Mouse (Mus musculus) CH12.LX (cell line): Measurements from ENCODE around the gene Zg16. TPM values are rescaled to one million over a fixed set of nuclear protein-coding genes. Genes with fewer than 3 reads are reported as not detected.
A peak's percentile ranks its signal among the peaks of the same experiment; 100 is the strongest.

Experiments used
- DNase-seq: peaks from one replicate; pipeline ENCODE4 v3.0.0-alpha.2; 2013; ENCODE audit errors: extremely low read depth
- H3K27ac ChIP-seq: 2 replicates; pipeline ENCODE4 v1.5.1; 2012; ENCODE audit warnings: low read depth, mild to moderate bottlenecking, control low read depth, moderate library complexity; ENCODE audit not compliant: insufficient read depth
- H3K27me3 ChIP-seq: replicated peaks from 2 replicates; pipeline ENCODE3; 2012; ENCODE audit warnings: inconsistent platforms
- H3K36me3 ChIP-seq, 2 experiments: replicated peaks in 1 of 2; 2 replicates each; pipeline versions ENCODE3 to v1.6.1; 2012; ENCODE audit warnings: inconsistent platforms in 1 of 2, low read length in 1 of 2, mild to moderate bottlenecking in 1 of 2, mixed read lengths in 1 of 2, moderate library complexity in 1 of 2; ENCODE audit not compliant: control insufficient read depth in 1 of 2, insufficient read depth in 1 of 2
- H3K4me1 ChIP-seq, 2 experiments: 2 replicates each; pipeline ENCODE4 v1.6.1; 2012; ENCODE audit warnings: inconsistent platforms in 1 of 2, moderate library complexity in 1 of 2; ENCODE audit not compliant: insufficient read depth in 2 of 2, control insufficient read depth in 1 of 2
- H3K4me2 ChIP-seq: 2 replicates; pipeline ENCODE4 v1.6.1; 2012; ENCODE audit warnings: low read depth, mild to moderate bottlenecking, control low read depth; ENCODE audit not compliant: poor library complexity, insufficient read depth, severe bottlenecking
- H3K4me3 ChIP-seq, 3 experiments: fragments of 150-350 bp in 1 of 3; sonication (generic) in 1 of 3; replicated peaks in 1 of 3; 2 replicates each; pipeline versions ENCODE3 to v1.5.1; 2011 to 2012; ENCODE audit warnings: low read depth in 2 of 3, low read length in 2 of 3, mild to moderate bottlenecking in 2 of 3, moderate library complexity in 2 of 3, control low read depth in 1 of 3, improper control_type of control experiment in 1 of 3, inconsistent platforms in 1 of 3, mixed read lengths in 1 of 3; ENCODE audit not compliant: poor library complexity in 1 of 3
- H3K79me2 ChIP-seq: replicated peaks from 2 replicates; pipeline ENCODE4 v1.6.1; 2012; ENCODE audit warnings: mild to moderate bottlenecking, moderate library complexity; ENCODE audit not compliant: control insufficient read depth, poor library complexity, insufficient read depth, severe bottlenecking; ENCODE audit errors: extremely low read depth
- H3K9ac ChIP-seq: 2 replicates; pipeline ENCODE4 v1.6.1; 2012; ENCODE audit warnings: low read depth, mild to moderate bottlenecking, control low read depth, moderate library complexity; ENCODE audit not compliant: insufficient read depth
- H3K9me3 ChIP-seq: replicated peaks from 2 replicates; pipeline ENCODE3; 2012; ENCODE audit warnings: low read length, inconsistent platforms, mixed read lengths
- CHD1 ChIP-seq: IDR thresholded peaks from 2 replicates; pipeline ENCODE4 v1.6.1; 2012; ENCODE audit warnings: low read depth, low read length, improper control_type of control experiment, inconsistent platforms
- CHD2 ChIP-seq: IDR thresholded peaks from 2 replicates; pipeline ENCODE4 v1.6.1; 2011; ENCODE audit warnings: low read length, improper control_type of control experiment
- CTCF ChIP-seq, 2 experiments: IDR thresholded peaks in 1 of 2; conservative IDR thresholded peaks in 1 of 2; 2 replicates each; pipeline ENCODE4 v1.5.1; 2011 to 2012; ENCODE audit warnings: low read depth in 2 of 2, low read length in 2 of 2, improper control_type of control experiment in 1 of 2, inconsistent platforms in 1 of 2, mild to moderate bottlenecking in 1 of 2, moderate library complexity in 1 of 2
- E2F4 ChIP-seq: IDR thresholded peaks from 2 replicates; pipeline ENCODE4 v1.6.1; 2011; ENCODE audit warnings: low read depth, low read length, improper control_type of control experiment; ENCODE audit not compliant: insufficient replicate concordance
- ELF1 ChIP-seq: IDR thresholded peaks from 2 replicates; pipeline ENCODE4 v1.6.1; 2014; ENCODE audit warnings: low read depth, mild to moderate bottlenecking, inconsistent platforms, low read length, improper control_type of control experiment
- EP300 ChIP-seq: IDR thresholded peaks from 2 replicates; pipeline ENCODE4 v1.6.1; 2011; ENCODE audit warnings: low read length, improper control_type of control experiment
- ETS1 ChIP-seq: conservative IDR thresholded peaks from 2 replicates; pipeline ENCODE4 v1.6.1; 2012; ENCODE audit warnings: low read depth, mild to moderate bottlenecking, inconsistent platforms, low read length, improper control_type of control experiment, moderate library complexity
- HCFC1 ChIP-seq: IDR thresholded peaks from 2 replicates; pipeline ENCODE4 v1.6.1; 2012; ENCODE audit warnings: low read depth, mild to moderate bottlenecking, inconsistent platforms, low read length, improper control_type of control experiment
- JUN ChIP-seq: IDR thresholded peaks from 2 replicates; pipeline ENCODE4 v1.6.1; 2011; ENCODE audit warnings: low read depth, mild to moderate bottlenecking, low read length, improper control_type of control experiment, moderate library complexity; ENCODE audit not compliant: insufficient read depth
- JUND ChIP-seq: conservative IDR thresholded peaks from 2 replicates; pipeline ENCODE4 v1.6.1; 2011; ENCODE audit warnings: low read depth, low read length, improper control_type of control experiment
- MAFK ChIP-seq: IDR thresholded peaks from 2 replicates; pipeline ENCODE4 v1.6.1; 2011; ENCODE audit warnings: low read length, improper control_type of control experiment; ENCODE audit not compliant: insufficient replicate concordance
- MXI1 ChIP-seq: IDR thresholded peaks from 2 replicates; pipeline ENCODE4 v1.6.1; 2011; ENCODE audit warnings: mild to moderate bottlenecking, low read depth, low read length, improper control_type of control experiment
- NELFE ChIP-seq: IDR thresholded peaks from 2 replicates; pipeline ENCODE4 v1.6.1; 2011; ENCODE audit warnings: low read depth, low read length, improper control_type of control experiment
- NRF1 ChIP-seq: IDR thresholded peaks from 2 replicates; pipeline ENCODE4 v1.6.1; 2014; ENCODE audit warnings: low read depth, mild to moderate bottlenecking, inconsistent platforms, low read length, improper control_type of control experiment, moderate library complexity
- PAX5 ChIP-seq: IDR thresholded peaks from 2 replicates; pipeline ENCODE4 v1.6.1; 2012; ENCODE audit warnings: low read length, inconsistent platforms, mixed read lengths
- POLR2A ChIP-seq: IDR thresholded peaks from 2 replicates; pipeline ENCODE4 v1.6.1; 2011; ENCODE audit warnings: low read depth, mild to moderate bottlenecking, improper control_type of control experiment, low read length
- POLR2AphosphoS2 ChIP-seq: IDR thresholded peaks from 2 replicates; pipeline ENCODE4 v1.6.1; 2011; ENCODE audit warnings: low read depth, low read length, improper control_type of control experiment
- RAD21 ChIP-seq: IDR thresholded peaks from 2 replicates; pipeline ENCODE4 v1.6.1; 2011; ENCODE audit warnings: low read depth, mild to moderate bottlenecking, low read length, improper control_type of control experiment, moderate library complexity
- RCOR1 ChIP-seq: conservative IDR thresholded peaks from 2 replicates; pipeline ENCODE4 v1.6.1; 2012; ENCODE audit warnings: low read depth, mild to moderate bottlenecking, inconsistent platforms, low read length, improper control_type of control experiment
- SIN3A ChIP-seq: IDR thresholded peaks from 2 replicates; pipeline ENCODE4 v1.6.1; 2012; ENCODE audit warnings: low read length, improper control_type of control experiment, inconsistent platforms
- TBP ChIP-seq: conservative IDR thresholded peaks from 2 replicates; pipeline ENCODE4 v1.6.1; 2011; ENCODE audit warnings: low read depth, low read length, improper control_type of control experiment
- TCF12 ChIP-seq: IDR thresholded peaks from 2 replicates; pipeline ENCODE4 v1.6.1; 2014; ENCODE audit warnings: low read depth, mild to moderate bottlenecking, inconsistent platforms, low read length, improper control_type of control experiment
- UBTF ChIP-seq: IDR thresholded peaks from 2 replicates; pipeline ENCODE4 v1.6.1; 2012; ENCODE audit warnings: low read depth, mild to moderate bottlenecking, inconsistent platforms, low read length, improper control_type of control experiment, moderate library complexity
- USF1 ChIP-seq: IDR thresholded peaks from 2 replicates; pipeline ENCODE4 v1.6.1; 2014; ENCODE audit warnings: low read depth, mild to moderate bottlenecking, inconsistent platforms, low read length, improper control_type of control experiment
- USF2 ChIP-seq: conservative IDR thresholded peaks from 2 replicates; pipeline ENCODE4 v1.6.1; 2011; ENCODE audit warnings: low read depth, low read length, improper control_type of control experiment
- ZC3H11A ChIP-seq: IDR thresholded peaks from 2 replicates; pipeline ENCODE4 v1.6.1; 2012; ENCODE audit warnings: low read depth, mild to moderate bottlenecking, inconsistent platforms, low read length, improper control_type of control experiment
- ZKSCAN1 ChIP-seq: IDR thresholded peaks from 2 replicates; pipeline ENCODE4 v1.6.1; 2012; ENCODE audit warnings: low read depth, inconsistent platforms, low read length, improper control_type of control experiment, borderline replicate concordance
- dilution Hi-C: fragments of 300-500 bp; cut with MboI; formaldehyde crosslinking; loops from 2 replicates; pipeline ENCODE4 v1.14.3; 2020; ENCODE audit warnings: low sequenced_read_pairs; ENCODE audit not compliant: extremely low pct_unique_long_range_greater_than_20kb, extremely low pct_ligation_motif_present
- in situ Hi-C: fragments of 300-500 bp; cut with MboI; formaldehyde crosslinking; loops from 3 replicates; pipeline ENCODE4 v1.14.3; 2019; ENCODE audit warnings: low sequenced_read_pairs, low pct_ligation_motif_present, low pct_unique_long_range_greater_than_20kb, mixed read lengths
- polyA plus RNA-seq: library from polyadenylated mRNA; unstranded; fragments of >175 nt; gene quantifications from 2 replicates; pipeline ENCODE4 v1.2.1, GENCODE M21; 2012; ENCODE audit warnings: low read depth; ENCODE audit not compliant: insufficient read length
- total RNA-seq, 2 experiments: library from RNA; depleted of rRNA; stranded (reverse); fragments of 300-350 nt in 1 of 2; fragments of >200 nt in 1 of 2; gene quantifications; 2 replicates each; pipeline ENCODE4 v1.2.3; 2012 to 2014

Gene Zg16
- total and polyA plus RNA-seq, 3 experiments: not detected

- H3K4me2 ChIP-seq: no peak overlapping the region
- peaks cover 14% of the 10 kb centered on the region for H3K79me2 ChIP-seq
- H3K27ac ChIP-seq: peak overlapping the region; percentile 71
- in situ Hi-C loops (loop anchor here (10.0 kb wide), 1 partner anchor 305 kb away; the partner anchor contains the start of gene Coro1a), dilution Hi-C loops (no loop called here)
- no peaks in the 10 kb centered on the region for H3K27me3 ChIP-seq
- DNase-seq: no peak
- no peak for TF ChIP-seq ETS1
- no peak for TF ChIP-seq CHD2
- no peak for TF ChIP-seq TCF12
- TF ChIP-seq E2F4: no peak
- TF ChIP-seq JUND: no peak
- TF ChIP-seq TBP: no peak
- TF ChIP-seq USF1: no peak
- TF ChIP-seq ZC3H11A: no peak
- TF ChIP-seq CHD1: no peak
- no peak for TF ChIP-seq USF2
- TF ChIP-seq RCOR1: no peak
- no peak for TF ChIP-seq NELFE
- TF ChIP-seq CTCF (conservative IDR thresholded peaks at IDR 0.05 in 1 of 2, IDR thresholded peaks at IDR 0.05 in 1 of 2; ENCODE audit: low read depth in 2 of 2, low read length in 2 of 2): no peak
- TF ChIP-seq ZKSCAN1: no peak
- no peak for TF ChIP-seq RAD21
- TF ChIP-seq MAFK: no peak
- TF ChIP-seq NRF1: no peak
- H3K9ac ChIP-seq: no peak overlapping the region
- H3K9me3 ChIP-seq: no peaks in the 10 kb centered on the region
- H3K36me3 ChIP-seq: peaks cover 3 to 25% of the 10 kb centered on the region in 2 experiments
- H3K4me1 ChIP-seq: peaks cover 31 to 82% of the 10 kb centered on the region in 2 experiments
- H3K4me3 ChIP-seq: no peak overlapping the region
Observed at GRCm38 (mm10) chr7:127009307-127010085, 77.6 kb downstream of the Zg16 start.

- in situ Hi-C loops (no loop called here), dilution Hi-C loops (no loop called here)
- Histone ChIP-seq H3K27me3 (no peaks in the 10 kb centered on the region), H3K36me3 (peaks cover 3 to 28% of the 10 kb centered on the region in 2 experiments), H3K79me2 (peaks cover 7% of the 10 kb centered on the region), H3K4me3 (peak overlapping the region in 2 of 3 experiments; percentile 5 to 12), H3K4me2 (0 out of 2 replicates have a peak overlapping the region, but pooled peaks have one; percentile 10), H3K27ac (peak overlapping the region; percentile 71), H3K9ac (peak overlapping the region; percentile 53), H3K4me1 (peaks cover 30 to 88% of the 10 kb centered on the region in 2 experiments), H3K9me3 (no peaks in the 10 kb centered on the region)
- DNase-seq: peak; percentile 86
- no peak for TF ChIP-seq PAX5
- no peak for TF ChIP-seq RCOR1
- TF ChIP-seq NELFE: no peak
- peak; percentile 60 for TF ChIP-seq POLR2A
- TF ChIP-seq ELF1: peak; percentile 79
- TF ChIP-seq JUN: no peak
- TF ChIP-seq E2F4: no peak
- TF ChIP-seq TCF12: peak; percentile 60; the same call in 1 of the 2 replicates
- no peak for TF ChIP-seq ZC3H11A
- peak; percentile 59; the same call in 1 of the 2 replicates for TF ChIP-seq UBTF
- TF ChIP-seq HCFC1: peak; percentile 42
- TF ChIP-seq NRF1: 0 out of 2 replicates have a peak, but pooled peaks have one; percentile 11
- TF ChIP-seq ETS1: peak; percentile 59
- no peak for TF ChIP-seq USF1
- TF ChIP-seq SIN3A: peak; percentile 50; the same call in 1 of the 2 replicates
- peak; percentile 78 for TF ChIP-seq MAFK
- TF ChIP-seq MXI1: no peak
- no peak for TF ChIP-seq ZKSCAN1
- TF ChIP-seq RAD21: no peak
- TF ChIP-seq POLR2AphosphoS2: no peak
- TF ChIP-seq EP300: 0 out of 2 replicates have a peak, but pooled peaks have one; percentile 39
Observed at GRCm38 (mm10) chr7:127008239-127009019, 78.7 kb downstream of the Zg16 start.
